Mouse (Mus musculus) limb, embryonic 11.5 days (tissue): ENCODE measurements at regions not wholly inside any gene's neighbourhood (a gene's known extent, or its start where the extent isn't known, plus 50 kb on each side); places are given as distances from the start of the nearest gene placed in this dataset.
A peak's percentile ranks its signal among the peaks of the same experiment; 100 is the strongest.

Experiments used
- ATAC-seq: fragments of 200-750 bp; cut with Nextera tagmentation; 2 replicates; pipeline ENCODE4 v1.8.0; 2017; ENCODE audit warnings: low read depth; ENCODE audit not compliant: insufficient number of reproducible peaks, low FRiP score, low TSS enrichment
- DNase-seq: peaks from one replicate; pipeline ENCODE4 v3.0.0-alpha.2; 2015; ENCODE audit warnings: low spot score
- H3K27ac ChIP-seq: fragments of 300-500 bp; sonication (generic); replicated peaks from 2 replicates; pipeline ENCODE4 v1.5.1; 2014; ENCODE audit warnings: low read depth, mild to moderate bottlenecking, low read length
- H3K27me3 ChIP-seq: fragments of 300-500 bp; sonication (generic); 2 replicates; pipeline ENCODE4 v1.6.1; 2014; ENCODE audit warnings: mild to moderate bottlenecking, low read length, mixed read lengths; ENCODE audit not compliant: control insufficient read depth, insufficient read depth
- H3K36me3 ChIP-seq: fragments of 300-500 bp; sonication (generic); 2 replicates; pipeline ENCODE4 v1.6.1; 2014; ENCODE audit warnings: mild to moderate bottlenecking, low read length, moderate library complexity, mixed read lengths; ENCODE audit not compliant: control insufficient read depth, insufficient read depth
- H3K4me1 ChIP-seq: fragments of 300-500 bp; sonication (generic); 2 replicates; pipeline ENCODE4 v1.6.1; 2014; ENCODE audit warnings: low read length, mixed read lengths; ENCODE audit not compliant: control insufficient read depth, insufficient read depth
- H3K4me2 ChIP-seq: fragments of 300-500 bp; sonication (generic); 2 replicates; pipeline ENCODE4 v1.6.1; 2014; ENCODE audit warnings: low read depth, mild to moderate bottlenecking, moderate library complexity; ENCODE audit not compliant: severe bottlenecking
- H3K4me3 ChIP-seq: fragments of 300-500 bp; sonication (generic); 2 replicates; pipeline ENCODE4 v1.5.1; 2014; ENCODE audit warnings: low read depth, low read length
- H3K9ac ChIP-seq: fragments of 300-500 bp; sonication (generic); 2 replicates; pipeline ENCODE4 v1.6.1; 2014; ENCODE audit warnings: mild to moderate bottlenecking, low read length
- H3K9me3 ChIP-seq: fragments of 300-500 bp; sonication (generic); 2 replicates; pipeline ENCODE4 v1.6.1; 2016; ENCODE audit warnings: low read length; ENCODE audit not compliant: control insufficient read depth
- whole genome bisulfite sequencing: fragments of 180-500 bp; shearing (Covaris S2); extraction: QIAGEN DNeasy Blood & Tissue Kit; methylation state at CpG from one replicate; pipeline ENCODE4 v1.1.7; 2014; 5-methylcytosine and 5-hydroxymethylcytosine counted together

DNA sequence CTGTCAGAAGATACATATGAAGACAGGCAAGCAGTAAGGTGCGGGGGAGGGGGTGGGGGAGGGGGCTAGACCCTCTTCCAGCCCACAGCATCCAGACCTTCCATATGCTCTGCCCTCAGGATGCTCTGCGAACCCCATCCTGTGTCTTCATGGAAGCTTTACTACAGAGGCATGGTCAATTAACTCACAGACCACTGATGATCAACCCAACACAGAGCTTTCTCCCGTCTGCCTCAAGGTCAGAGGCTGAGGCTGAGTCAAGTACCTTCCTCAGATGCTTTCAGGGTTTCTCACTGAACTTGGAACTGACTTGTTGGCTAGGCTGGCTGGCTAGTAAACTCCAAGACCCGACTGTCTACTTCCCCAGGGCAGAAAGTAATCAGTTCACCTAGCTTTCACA lies 98.6 kb upstream of the Trpm1 start:
- Histone ChIP-seq H3K4me3 (no peak overlapping the region), H3K4me2 (no peak overlapping the region), H3K27ac (no peak overlapping the region), H3K9me3 (no peaks in the 10 kb centered on the region), H3K4me1 (no peaks in the 10 kb centered on the region), H3K36me3 (no peaks in the 10 kb centered on the region), H3K9ac (no peak overlapping the region), H3K27me3 (no peaks in the 10 kb centered on the region)
- ATAC-seq (no peak), DNase-seq (no peak)
- WGBS = 80% methylated on average over 4 of the region's 4 CpGs

DNA sequence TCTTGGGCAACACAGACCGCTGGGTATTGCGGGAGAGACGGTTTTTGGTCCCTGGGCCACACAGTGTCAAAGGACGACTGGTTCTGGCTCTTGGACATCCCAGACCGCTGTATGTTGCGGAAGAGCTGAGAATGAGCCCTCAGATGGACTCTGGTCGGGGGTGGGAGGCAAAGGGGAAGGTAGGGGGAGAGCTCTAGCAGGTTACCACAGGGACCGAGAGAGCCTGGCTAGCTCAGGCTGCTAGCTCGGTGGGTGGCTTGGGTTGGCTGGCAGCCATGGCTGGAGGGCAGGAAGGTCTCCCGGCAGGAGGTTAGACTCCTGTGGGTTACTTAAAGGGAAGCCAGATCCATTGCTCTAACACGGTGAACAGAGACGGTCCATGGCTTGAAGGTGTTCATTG lies 99.9 kb upstream of the Trpm1 start:
- no peak overlapping the region for H3K9ac ChIP-seq
- no peaks in the 10 kb centered on the region for H3K9me3 ChIP-seq
- H3K4me3 ChIP-seq = no peak overlapping the region
- WGBS = 58% methylated on average over 12 of the region's 12 CpGs
- no peaks in the 10 kb centered on the region for H3K4me1 ChIP-seq
- H3K27ac ChIP-seq = no peak overlapping the region
- no peaks in the 10 kb centered on the region for H3K36me3 ChIP-seq
- no peaks in the 10 kb centered on the region for H3K27me3 ChIP-seq
- no peak overlapping the region for H3K4me2 ChIP-seq
- no peak for ATAC-seq
- no peak for DNase-seq

DNA sequence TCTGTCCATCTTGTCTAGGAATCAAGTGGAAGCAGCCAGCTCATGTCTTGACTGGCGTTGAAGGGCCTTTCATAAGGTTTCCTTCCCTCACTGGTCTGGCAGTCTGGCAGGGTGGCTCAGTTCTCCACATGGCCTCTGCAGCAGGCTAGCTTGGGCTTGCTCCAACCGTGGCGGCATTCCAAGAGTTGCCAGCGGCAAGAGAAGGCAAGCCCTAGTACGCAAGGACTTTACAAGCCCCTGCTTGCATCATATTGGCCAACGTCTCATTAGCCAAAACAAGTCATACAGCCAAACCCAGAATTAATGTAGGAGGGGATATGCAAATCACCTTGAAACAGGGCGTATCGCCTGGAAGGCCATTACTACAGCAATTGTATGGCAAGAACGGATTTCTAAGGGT lies 101.2 kb upstream of the Trpm1 start:
- H3K27ac ChIP-seq = no peak overlapping the region
- 92% methylated on average over 9 of the region's 9 CpGs for WGBS
- H3K9me3 ChIP-seq = no peaks in the 10 kb centered on the region
- ATAC-seq (no peak), DNase-seq (no peak)
- no peaks in the 10 kb centered on the region; the same call in 1 of the 2 replicates for H3K4me1 ChIP-seq
- H3K9ac ChIP-seq = no peak overlapping the region
- H3K4me3 ChIP-seq = no peak overlapping the region
- H3K36me3 ChIP-seq = no peaks in the 10 kb centered on the region
- H3K27me3 ChIP-seq = no peaks in the 10 kb centered on the region
- H3K4me2 ChIP-seq = no peak overlapping the region

DNA sequence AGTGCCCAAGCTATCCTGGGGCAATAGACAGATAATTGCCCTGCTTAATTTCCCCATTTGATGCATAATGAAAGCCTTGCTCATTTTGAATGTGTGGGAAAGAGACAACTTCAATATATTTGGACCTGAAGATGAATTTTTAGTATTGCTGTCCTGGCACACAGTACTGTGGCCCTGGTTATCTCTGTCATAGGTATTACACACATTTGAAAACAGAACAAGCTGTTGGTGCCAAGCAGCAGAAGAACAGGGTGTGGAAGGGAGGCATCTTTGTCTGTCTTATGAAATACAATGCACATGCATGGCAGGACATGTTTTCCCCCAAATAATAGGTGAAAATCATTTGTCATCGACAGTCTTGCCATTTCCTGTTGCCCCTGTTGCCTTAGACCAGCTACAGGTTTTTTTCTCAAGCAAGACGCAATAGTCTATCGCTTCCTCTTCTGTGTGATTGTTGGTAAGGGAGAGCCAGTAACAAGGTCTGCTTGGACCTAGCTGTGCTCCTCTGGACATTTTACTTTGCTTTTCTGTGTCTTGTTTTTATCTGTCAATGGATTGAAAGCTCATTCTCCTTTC lies 102.7 kb upstream of the Trpm1 start:
- no peak overlapping the region for H3K4me2 ChIP-seq
- no peaks in the 10 kb centered on the region for H3K9me3 ChIP-seq
- no peak overlapping the region for H3K4me3 ChIP-seq
- no peaks in the 10 kb centered on the region for H3K36me3 ChIP-seq
- no peaks in the 10 kb centered on the region; the same call in 1 of the 2 replicates for H3K4me1 ChIP-seq
- H3K27ac ChIP-seq = no peak overlapping the region
- no peak overlapping the region for H3K9ac ChIP-seq
- WGBS = 91% methylated on average over 3 of the region's 3 CpGs
- DNase-seq (no peak), ATAC-seq (no peak)
- H3K27me3 ChIP-seq = no peaks in the 10 kb centered on the region

DNA sequence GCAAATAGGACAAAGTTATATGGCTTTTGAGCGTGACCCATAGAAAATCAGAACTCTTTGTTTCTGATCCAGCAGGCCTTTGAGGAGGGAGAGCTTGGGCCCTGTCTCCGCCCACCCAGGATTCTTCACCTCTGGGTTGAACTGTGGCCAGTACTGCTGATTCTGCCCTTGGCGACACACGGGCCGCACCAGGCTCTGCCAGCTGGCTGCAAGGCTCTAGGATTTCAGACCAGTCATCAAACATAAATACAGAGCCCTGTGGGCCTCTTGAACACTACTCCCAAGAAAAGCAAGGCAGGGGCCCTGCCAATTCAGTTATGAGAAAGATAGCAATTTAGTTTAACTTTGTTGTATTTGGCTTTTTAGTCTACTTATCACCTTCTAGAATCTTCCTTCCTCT lies 103.4 kb upstream of the Trpm1 start:
- Histone ChIP-seq H3K27me3 (no peaks in the 10 kb centered on the region), H3K4me3 (no peak overlapping the region), H3K27ac (no peak overlapping the region), H3K4me1 (no peaks in the 10 kb centered on the region; the same call in 1 of the 2 replicates), H3K9me3 (no peaks in the 10 kb centered on the region), H3K4me2 (no peak overlapping the region), H3K36me3 (no peaks in the 10 kb centered on the region), H3K9ac (no peak overlapping the region)
- 78% methylated on average over 5 of the region's 5 CpGs for WGBS
- DNase-seq (no peak), ATAC-seq (no peak)

DNA sequence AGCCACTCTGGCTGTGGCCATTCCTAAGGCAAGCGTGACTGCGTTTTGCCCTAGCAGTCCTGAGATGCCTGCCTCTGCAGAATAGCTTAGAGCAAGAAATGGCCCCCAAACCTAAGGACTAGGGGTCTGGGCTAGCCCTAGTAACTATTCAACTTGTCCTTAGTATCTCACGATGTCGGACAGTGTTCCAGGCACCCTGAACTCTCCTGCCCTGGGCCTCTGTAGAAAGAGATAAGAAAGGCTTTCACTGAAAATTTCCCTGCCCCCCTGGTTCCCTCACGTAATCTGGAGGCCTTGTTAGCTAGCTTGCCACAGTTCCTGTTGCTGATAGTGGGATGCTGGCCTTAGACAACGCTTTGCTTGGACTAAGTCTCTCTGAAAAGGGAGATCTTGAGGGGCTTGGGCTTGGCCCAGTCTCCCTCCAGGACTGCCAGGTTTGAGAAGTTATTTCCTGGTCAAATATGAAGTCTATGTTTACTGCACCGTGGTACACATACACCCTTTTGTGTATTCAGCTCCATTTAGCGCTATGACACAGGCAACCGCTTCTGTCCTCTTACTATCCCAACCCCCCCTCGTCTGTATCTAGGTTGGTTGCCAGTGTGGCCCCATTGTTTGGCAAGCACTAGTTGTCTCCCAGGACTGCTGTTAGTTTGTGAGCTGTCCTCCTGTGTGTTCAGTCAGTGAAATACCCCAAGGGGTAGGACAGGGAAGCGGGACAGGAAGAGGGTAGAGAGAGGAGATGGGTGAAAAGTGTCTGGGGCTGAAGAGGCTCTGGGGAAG lies 104.3 kb upstream of the Trpm1 start:
- H3K27ac ChIP-seq = no peak overlapping the region
- peak overlapping the region; percentile 63 for H3K9ac ChIP-seq
- no peaks in the 10 kb centered on the region for H3K9me3 ChIP-seq
- no peak for DNase-seq
- peak overlapping the region; percentile 72 for H3K4me2 ChIP-seq
- ATAC-seq = no peak
- no peaks in the 10 kb centered on the region for H3K27me3 ChIP-seq
- 80% methylated on average over 11 of the region's 11 CpGs for WGBS
- no peaks in the 10 kb centered on the region; the same call in 1 of the 2 replicates for H3K4me1 ChIP-seq
- no peak overlapping the region for H3K4me3 ChIP-seq
- H3K36me3 ChIP-seq = no peaks in the 10 kb centered on the region

DNA sequence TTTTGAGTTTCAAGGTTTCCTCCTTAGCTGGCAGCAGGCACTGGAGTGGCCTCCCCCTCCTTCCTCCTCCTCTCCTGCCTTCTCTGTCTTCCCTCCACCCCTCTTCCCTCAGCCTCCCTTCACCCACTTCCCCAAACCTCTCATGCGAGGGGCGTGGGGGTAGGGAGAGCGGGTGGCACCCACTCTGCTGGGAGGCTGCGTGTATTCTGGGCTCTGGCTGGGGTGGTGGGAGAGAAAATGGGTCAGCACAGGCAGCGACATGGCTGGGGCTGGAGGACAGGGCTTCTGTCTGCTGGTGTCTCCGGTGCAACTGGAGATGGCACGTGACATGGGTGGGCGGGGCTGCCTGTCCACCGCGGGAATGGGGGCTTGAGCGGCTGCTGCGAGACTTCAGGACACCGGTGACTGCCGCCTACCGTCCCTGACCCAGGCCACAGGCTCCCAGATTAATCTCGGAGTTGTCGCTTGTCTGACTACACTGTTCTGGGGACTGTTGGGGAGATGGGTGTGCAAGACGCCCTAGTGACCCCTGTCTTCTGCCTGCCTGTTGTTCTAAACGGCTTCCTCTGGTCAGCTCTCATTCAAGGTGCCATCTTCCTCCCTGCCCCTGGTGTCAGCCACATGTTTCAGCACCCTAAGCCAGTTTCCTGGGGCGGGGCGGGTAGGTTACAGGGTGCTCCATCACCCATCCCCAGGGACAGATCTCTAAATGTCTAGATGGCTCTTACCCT lies 105.0 kb upstream of the Trpm1 start:
- H3K36me3 ChIP-seq = no peaks in the 10 kb centered on the region
- DNase-seq = peak; percentile 88
- no peaks in the 10 kb centered on the region; the same call in 1 of the 2 replicates for H3K4me1 ChIP-seq
- WGBS = 4% methylated on average over 20 of the region's 21 CpGs
- peak overlapping the region; percentile 36 for H3K4me3 ChIP-seq
- H3K4me2 ChIP-seq = peak overlapping the region; percentile 72
- no peaks in the 10 kb centered on the region for H3K9me3 ChIP-seq
- peak overlapping the region; percentile 63 for H3K9ac ChIP-seq
- H3K27me3 ChIP-seq = no peaks in the 10 kb centered on the region
- peak; percentile 88 for ATAC-seq
- H3K27ac ChIP-seq = no peak overlapping the region

DNA sequence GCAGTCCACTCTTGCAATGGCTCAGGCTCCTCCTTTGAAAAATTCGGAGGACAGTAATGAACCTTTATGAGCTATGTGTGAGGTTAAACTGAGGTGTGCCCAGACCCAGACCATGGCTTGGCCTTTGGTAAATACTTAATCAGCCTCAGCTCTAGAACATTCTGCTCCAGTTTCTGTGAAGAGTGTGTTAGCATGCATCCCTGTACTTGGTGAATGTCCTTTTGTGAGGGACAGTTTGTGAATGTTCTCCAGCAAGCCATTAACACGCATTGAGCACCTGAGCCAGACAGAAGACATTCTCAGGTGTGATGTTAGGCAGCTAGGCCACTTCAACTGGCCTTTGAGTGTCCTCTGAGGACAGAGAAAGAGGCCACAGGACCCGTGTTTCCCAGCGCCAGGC lies 105.8 kb upstream of the Trpm1 start:
- H3K4me1 ChIP-seq = no peaks in the 10 kb centered on the region; the same call in 1 of the 2 replicates
- no peak overlapping the region for H3K9ac ChIP-seq
- H3K4me3 ChIP-seq = no peak overlapping the region
- H3K27ac ChIP-seq = no peak overlapping the region
- ATAC-seq = no peak
- DNase-seq = no peak
- WGBS = 84% methylated on average over 4 of the region's 4 CpGs
- H3K9me3 ChIP-seq = no peaks in the 10 kb centered on the region
- no peak overlapping the region for H3K4me2 ChIP-seq
- no peaks in the 10 kb centered on the region for H3K36me3 ChIP-seq
- H3K27me3 ChIP-seq = no peaks in the 10 kb centered on the region
